Mouse (Mus musculus): ENCODE results near the gene Hsf4.

Hsf4 gene

DNA sequence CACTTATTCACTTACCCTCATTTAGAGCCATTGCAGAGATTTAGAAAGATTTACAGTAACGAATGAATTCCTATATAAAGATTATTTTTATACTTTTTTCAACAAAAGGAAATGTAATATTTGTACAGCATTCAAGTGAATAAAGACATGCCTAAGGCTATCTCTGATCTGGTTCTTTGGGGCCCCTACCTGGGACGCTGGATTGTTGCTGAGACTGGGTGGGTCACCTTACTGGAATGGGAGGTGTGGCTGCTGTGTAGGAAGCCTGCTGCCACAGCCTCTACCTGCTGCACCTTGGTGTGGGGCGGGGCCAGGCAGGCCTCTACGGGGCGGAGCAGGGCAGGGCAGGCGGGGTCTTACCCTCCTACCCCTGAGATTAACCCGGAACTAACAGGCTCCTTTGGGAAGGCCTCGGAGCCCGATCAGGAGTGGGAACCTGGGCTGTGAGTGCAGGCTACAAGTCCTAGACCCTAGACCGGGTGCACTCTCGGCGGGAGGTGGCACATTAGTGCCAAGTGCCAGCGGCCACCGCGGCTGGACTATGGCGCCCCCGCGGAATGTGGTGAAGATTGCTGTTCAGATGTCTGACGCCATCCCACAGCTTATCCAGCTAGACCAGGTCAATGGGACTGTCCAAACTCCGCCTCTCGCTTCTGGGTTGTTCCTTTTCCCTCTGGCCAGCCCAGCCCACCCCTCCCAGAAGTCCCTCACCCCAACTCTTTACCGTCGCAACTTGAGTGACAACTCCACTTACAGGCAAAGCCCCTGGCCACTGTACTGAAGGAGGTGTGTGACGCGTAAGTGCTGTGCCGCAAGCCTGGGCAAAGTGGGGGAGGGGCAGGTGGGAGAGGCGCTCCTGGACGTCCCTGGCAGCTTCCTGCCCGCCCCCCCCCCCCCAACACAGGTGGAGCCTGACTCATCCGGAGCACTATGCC lies 35.9 kb downstream of the Hsf4 start, which contains the start of gene Elmo3:
TSS of gene Elmo3 (plus strand) at position 391 of the 935 bp plus-strand sequence.
- peak; percentile 81 to 91 for DNase-seq

- DNase-seq = no peak
Measured at GRCm38 (mm10) chr8:105306146-105306691, 36.6 kb downstream of the Hsf4 start.

DNA sequence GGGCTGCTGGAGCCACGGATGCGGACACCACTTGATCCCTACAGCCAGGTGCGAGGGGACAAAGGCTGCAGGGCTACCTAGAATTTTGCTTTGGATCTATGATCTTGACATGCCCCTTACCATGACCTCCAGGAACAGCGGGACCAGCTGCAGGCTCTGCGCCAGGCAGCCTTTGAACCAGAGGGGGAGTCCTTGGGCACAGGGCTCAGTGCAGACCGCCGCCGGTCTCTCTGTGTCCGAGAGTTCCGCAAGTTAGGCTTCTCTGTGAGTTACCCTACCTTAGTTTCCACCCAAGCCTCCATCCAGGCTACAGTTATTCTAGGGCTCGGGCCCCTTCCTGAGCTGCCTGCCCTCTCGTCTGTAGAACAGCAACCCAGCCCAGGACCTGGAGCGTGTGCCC lies 38.1 kb downstream of the Hsf4 start:
- no peak for DNase-seq

DNA sequence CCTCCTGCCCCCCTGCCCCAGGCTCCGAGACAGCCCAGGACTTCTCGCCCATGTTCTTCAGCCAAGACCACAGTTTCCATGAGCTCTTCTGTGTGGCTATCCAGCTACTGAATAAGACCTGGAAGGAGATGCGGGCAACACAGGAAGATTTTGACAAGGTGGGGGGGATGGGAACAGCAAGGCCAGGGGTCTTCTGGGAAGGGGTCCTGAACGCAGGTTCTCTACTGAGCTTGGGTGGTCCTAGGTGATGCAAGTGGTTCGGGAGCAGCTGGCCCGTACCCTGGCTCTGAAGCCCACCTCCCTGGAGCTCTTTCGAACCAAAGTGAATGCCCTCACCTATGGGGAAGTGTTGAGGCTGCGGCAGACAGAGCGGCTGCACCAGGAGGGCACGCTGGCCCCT lies 38.8 kb downstream of the Hsf4 start:
- DNase-seq = no peak

DNA sequence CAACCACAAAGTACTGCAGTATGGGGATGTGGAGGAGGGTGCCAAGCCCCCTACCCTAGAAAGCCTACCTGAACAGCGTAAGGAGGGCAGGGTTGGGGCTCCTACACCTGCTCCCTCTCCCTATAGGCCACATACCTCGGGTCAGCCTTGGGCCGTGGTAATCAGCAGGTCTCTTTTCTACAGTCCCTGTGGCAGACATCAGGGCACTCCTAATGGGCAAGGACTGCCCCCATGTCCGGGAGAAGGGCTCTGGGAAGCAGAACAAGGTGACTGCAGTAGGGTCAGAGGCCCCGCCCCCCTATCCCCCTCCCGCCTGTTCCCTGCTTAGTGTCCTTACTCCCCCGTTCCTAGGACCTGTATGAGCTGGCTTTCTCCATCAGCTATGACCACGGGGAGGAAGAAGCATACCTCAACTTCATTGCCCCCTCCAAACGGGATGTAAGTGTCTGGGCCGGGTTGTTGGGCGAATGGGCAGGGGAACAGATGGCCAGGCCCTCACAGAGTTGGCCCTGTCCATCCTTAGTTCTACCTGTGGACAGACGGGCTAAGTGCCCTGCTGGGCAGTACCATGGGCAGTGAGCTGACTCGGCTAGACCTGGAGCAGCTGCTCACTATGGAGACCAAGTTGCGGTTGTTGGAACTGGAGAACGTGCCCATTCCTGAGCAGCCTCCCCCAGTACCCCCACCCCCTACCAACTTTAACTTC lies 39.7 kb downstream of the Hsf4 start:
- DNase-seq = no peak

- DNase-seq = no peak
Measured at GRCm38 (mm10) chr8:105310118-105310517, 40.5 kb downstream of the Hsf4 start.

- DNase-seq = no peak
Measured at GRCm38 (mm10) chr8:105311718-105312117, 42.1 kb downstream of the Hsf4 start.

DNA sequence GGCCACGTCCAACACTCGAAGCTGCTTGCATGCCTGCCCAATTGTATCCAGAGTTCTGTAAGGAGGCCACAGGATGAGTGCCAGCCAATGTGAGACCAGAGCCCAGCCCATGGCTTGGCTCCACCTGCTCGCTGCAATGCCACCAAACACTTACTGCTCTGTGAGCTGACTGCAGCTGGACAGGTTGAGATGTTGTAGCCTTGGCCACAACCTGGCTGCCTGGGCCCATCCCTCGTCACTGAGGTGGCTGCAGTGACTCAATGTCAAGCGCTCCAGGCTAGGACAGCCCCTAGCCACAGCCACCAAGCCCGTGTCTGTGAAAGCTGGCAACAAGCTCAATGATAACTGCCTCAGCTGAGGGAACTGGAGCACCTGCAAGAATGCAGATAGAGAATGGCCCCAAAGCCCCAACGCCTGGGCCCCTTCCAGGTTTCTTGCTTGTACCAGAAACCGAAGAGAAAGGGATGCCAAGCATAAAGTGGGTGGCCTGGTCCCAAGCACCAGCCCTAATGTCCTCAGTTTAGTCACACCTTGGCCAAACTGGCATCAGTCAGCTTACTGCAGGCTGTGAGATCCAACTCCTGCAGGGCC lies 43.4 kb downstream of the Hsf4 start:
- no peak for DNase-seq

DNA sequence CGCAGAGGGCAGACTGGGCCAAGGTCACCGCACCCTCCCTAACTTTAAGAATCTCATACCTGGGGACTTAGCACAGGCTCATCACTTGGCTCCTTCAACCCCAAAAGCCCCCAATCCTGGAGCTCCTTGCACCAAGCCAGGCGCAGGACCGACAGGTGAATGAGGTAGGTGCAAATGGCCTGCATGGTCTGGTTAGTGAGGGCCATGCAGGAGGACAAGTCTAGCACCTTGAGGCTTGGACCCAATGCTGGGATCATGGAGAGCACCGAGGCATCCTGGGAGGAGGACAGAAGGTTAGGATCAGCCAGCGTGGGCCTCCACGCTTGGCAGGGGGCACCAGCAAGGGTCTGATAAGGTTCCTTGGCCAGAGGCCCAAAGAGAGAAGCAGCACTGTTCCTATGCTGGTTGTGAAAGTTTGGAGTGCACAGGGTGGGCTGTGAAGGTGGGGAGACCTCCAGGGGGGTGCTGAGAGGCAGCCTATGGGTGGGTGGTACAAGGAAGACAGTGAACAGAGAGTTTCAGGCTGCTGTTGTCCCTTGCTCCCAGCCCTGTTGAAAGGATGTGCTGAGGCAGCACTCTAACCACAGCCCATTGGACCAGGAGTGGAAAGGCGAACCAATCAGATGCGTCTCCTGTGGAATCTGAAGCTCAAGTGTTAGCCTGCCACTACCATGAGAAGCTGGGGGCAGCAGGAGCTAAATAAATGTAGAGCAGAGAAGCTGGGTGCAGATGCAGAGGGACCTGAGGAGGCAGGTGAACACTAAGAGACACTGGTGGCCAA lies 44.2 kb downstream of the Hsf4 start:
- no peak for DNase-seq

DNA sequence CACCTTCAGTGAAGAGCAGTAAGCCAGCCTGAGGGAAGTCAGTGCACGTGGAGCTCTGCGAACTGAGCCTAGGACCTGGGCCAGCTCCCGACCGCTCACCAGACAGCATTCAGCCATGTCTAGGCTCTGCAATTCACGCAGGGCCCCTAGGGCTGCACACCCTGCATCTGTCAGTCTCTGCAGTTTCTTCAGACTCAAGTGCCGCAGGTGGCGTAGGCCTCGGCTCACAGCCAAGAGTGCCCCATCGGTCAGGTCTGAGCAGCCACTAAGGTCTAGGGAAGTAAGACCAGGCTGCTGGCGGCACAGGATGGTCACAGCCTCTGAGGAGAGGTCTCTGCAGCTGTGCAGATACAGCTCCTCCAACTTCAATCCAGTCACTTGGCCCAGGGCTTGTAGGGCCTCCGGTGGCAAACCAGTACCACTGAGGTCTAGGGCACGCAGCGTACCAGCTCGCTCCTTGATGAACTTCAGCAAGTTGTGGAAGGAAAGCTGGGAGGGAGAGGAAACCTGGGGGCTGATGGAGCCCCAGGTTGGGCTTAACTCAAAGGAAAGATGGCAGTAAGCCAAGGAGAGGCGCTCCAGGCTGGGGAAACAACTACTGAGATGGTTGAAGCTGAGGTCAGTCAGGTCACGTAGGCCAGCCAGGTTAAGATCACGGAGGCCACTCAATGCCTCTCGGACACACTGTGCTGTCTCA lies 45.6 kb downstream of the Hsf4 start:
- peak in 1 of 2 experiments; percentile 48 for DNase-seq

GRCm38 (mm10) chr8:105317941-105318340 lies 48.3 kb downstream of the Hsf4 start:
- DNase-seq = peak; percentile 66 to 87

- DNase-seq = peak in 1 of 2 experiments; percentile 56
Measured at GRCm38 (mm10) chr8:105318662-105319190, 49.1 kb downstream of the Hsf4 start.

GRCm38 (mm10) chr8:105323183-105323582 lies 53.6 kb downstream of the Hsf4 start:
- no peak for DNase-seq
